Mouse (Mus musculus): ENCODE results near the gene Plekhm3.

Gene Plekhm3

DNA sequence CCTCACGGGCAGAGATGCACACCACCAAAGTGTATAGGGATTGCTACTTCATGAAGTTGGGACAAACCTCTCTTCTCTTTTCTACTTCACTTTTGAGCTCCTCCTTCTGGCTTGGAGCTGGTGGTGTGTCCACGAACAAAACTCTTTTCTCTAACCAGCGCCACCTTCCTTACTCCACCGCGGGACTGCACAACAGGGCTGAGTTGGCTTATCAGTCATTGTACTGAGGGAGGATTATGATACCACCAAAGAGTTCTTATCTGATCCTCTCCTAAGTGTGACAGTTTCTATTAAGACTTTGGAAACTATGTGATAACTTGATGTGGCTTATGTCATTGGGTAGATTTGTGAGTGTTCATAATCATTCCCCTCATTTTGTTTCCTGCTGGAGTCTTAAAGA, 129.2 kb downstream of the Plekhm3 start:
- no peak for DNase-seq (ENCODE audit: low spot score in 2 of 2)

DNA sequence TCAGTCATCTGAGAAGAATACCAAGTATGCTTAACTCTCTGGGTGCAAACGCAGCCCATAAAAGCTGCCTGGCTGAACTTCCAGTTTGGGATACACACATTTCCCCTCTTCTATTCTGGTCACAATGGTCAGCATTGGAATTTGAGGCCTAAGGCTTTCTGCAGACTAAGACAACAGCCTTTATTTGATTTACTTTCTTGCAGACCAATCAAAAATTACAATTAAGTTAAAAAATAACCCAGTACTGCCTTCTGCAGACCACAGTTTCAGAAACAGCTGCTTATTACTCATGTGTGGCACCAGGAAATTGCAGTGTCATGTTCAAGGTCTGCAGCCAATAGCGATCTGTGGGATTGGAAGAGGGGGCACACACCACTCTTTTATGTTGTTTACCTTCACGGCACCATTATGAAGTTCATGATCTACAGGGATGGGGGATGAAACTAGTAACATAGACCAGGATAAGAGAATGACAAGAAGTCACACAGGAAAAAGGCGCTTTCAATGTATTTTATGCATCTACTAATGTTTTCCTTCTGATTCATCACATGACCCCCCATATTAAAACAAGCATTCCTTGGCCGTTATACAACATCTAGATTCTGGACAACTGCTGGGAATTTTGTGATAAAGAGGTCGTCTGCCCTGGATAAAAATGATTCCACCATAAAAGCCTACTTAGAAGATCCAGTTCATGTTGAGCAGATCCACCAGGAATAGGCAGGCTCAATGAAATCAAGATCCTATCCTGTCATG, 130.1 kb downstream of the Plekhm3 start:
- DNase-seq (ENCODE audit: low spot score in 2 of 2), result no peak

DNA sequence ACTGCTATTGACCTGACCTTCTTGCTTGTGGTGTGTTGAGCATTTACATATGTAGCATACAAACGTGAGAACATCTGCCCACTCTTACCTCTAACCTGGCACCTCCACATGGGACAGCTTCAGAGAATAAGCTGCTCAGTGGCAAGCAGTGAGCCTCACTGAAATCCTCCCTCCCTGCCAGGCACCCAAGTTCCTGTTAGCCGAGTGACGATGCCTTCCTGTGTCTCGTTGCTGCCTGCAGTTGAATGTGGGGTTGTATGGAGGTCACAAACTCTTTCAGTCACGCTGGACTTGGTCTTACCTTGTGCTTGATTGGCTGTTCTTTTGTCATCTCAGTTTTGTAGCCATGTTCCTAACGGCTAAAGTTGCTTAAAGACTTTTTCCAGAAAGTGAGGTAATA, 133.1 kb downstream of the Plekhm3 start:
- DNase-seq (ENCODE audit: low spot score in 2 of 2), result no peak

DNA sequence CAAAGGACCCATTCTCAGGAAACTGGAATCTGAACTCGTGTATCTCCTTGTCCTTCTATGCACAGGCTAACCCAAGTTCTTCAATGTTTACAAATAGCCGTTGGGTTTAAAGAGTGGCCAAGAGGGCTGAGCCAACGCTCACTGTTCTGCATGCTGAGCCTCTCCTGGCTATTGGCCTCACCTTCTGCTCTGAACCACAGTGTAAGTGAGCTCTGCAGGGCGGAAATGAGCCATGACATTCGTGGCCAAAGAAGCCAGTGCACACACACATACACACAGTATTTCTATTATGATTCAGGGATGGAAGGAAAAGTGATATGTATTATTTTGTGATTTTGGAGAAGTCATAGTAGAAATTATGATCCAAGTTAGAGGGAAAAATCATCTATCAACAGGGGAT, 138.9 kb downstream of the Plekhm3 start:
- DNase-seq (ENCODE audit: low spot score in 2 of 2), result no peak

DNA sequence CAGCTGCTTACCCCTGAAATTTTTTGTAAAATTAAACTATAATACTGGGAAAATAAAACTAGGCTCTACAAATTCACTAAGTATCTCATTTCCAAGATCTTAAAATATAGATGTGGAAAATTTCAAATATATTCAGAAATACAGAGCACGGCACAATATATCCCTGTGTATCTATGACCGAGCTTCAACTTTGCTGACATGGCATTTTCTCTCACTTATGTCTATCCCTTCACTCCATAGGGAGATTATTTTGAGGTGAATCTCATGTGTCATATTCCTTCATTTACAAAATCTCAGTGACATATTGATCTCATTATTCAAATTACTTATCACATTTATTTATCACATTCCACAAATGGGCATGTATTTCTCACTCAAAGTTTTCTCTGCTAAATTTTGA, 143.4 kb downstream of the Plekhm3 start:
- no peak for DNase-seq (ENCODE audit: low spot score in 2 of 2)

DNA sequence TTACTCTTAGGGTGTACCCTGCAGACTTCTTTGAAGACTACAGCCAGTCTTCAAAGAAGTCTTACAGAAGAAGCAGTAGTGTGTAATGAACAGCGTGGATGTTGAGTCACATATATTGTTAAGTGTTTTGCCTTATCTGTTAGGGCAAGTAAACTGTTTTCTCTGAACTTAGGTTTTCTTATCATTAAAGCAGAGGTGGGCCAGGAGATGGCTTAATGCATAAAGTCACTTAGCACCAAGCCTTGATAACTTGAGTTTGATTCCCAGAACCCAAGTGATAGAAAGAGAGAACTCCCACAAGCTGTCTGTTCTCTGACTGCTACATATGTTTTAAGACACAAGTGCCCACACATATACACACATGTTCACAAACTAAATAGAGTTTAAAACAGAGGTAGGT, 144.7 kb downstream of the Plekhm3 start:
- DNase-seq (ENCODE audit: low spot score in 2 of 2), result no peak

GRCm38 (mm10) chr1:64809085-64809484, 147.5 kb downstream of the Plekhm3 start:
- no peak for DNase-seq (ENCODE audit: low spot score in 2 of 2)

DNA sequence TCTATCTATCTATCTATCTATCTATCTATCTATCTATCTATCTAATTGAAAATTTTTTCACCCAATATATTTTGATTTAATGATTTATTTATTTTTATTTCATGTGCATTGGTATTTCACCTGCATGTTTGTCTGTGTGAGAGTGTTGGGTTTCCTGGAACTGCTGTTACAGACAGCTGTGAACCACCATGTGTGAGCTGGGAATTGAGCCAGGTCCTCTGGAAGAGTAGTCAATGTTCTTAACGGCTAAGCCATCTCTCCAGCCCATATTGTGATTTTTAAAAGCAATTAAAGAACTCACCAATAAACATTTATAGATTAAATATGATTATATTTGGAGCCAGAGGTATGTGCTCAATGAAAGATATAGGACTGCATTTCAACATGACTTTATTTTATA, 148.9 kb downstream of the Plekhm3 start:
- no peak for DNase-seq (ENCODE audit: low spot score in 2 of 2)

GRCm38 (mm10) chr1:64805217-64805616, 151.4 kb downstream of the Plekhm3 start:
- no peak for DNase-seq (ENCODE audit: low spot score in 2 of 2)

DNA sequence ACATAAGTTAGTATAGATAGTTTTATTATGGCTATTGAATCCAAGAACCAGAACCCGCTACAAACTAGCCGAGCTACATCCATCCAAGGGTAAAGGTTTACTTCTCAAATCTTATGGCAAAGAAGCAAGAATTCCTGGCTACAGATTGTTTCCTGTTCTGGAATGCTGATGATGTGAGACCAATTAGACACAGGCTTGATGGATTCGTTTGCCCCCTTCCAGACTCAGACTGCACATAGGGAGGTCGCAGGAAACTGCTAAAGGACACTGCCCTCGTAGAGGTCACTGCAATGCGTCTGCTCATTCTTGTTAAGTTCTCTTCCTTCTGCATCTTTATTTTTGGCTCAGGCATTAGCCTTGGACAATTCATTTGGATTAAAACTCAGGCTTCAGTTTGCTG, 154.0 kb downstream of the Plekhm3 start:
- DNase-seq (ENCODE audit: low spot score in 2 of 2), result no peak

DNA sequence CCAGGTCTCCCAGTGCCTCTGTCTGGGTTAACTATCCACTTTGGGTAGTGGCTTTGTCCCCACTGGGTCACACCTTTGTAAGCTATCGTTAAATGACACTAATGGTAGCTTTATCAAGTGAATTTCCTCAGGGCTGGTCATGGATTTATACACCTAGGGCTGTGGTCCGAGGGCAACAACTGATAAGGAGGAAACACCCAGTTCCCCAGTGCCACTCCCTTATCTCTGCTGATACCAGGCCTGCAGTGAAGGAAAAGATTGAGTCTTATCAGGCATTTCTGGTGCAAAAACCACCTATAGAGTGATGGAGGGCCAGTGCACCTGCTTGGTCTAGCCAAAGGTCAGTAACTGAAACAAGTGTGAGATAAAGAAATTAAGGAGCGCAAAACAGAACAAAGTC, 159.0 kb downstream of the Plekhm3 start:
- no peak for DNase-seq (ENCODE audit: low spot score in 2 of 2)

DNA sequence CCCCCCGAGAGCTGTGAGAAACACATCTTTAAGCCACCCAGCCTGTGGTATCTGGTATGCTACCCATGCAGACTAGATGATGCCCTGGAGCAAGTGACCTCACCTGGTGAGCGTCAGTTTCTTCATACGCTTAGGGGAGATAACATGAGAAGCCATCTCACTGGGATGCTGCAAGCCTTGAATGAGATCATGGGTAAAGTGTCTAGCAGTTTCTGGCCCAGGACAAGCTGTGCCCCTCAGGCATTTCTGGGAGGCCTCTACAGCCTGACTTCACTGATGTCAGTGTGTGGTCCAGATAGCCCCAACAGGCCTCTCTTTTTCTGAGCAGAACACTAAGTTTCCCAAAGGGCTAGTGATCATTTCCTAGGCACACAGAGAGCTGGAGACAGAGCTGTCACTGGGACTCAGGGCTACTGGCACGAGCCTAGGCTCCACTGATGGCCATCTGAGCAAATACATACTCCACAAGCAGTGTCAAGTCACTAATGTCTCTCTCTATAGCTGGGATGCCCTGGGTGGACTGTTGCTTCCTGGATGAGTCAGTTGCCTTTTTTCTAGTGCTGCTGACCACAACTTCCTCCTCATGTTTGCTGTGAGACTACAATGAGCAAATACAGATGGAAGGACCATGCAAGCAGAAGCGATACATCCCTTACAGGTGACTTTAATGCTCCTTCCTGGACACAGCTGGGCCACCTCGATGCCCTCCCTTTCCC, 159.6 kb downstream of the Plekhm3 start:
- DNase-seq (ENCODE audit: low spot score in 2 of 2), result no peak

DNA sequence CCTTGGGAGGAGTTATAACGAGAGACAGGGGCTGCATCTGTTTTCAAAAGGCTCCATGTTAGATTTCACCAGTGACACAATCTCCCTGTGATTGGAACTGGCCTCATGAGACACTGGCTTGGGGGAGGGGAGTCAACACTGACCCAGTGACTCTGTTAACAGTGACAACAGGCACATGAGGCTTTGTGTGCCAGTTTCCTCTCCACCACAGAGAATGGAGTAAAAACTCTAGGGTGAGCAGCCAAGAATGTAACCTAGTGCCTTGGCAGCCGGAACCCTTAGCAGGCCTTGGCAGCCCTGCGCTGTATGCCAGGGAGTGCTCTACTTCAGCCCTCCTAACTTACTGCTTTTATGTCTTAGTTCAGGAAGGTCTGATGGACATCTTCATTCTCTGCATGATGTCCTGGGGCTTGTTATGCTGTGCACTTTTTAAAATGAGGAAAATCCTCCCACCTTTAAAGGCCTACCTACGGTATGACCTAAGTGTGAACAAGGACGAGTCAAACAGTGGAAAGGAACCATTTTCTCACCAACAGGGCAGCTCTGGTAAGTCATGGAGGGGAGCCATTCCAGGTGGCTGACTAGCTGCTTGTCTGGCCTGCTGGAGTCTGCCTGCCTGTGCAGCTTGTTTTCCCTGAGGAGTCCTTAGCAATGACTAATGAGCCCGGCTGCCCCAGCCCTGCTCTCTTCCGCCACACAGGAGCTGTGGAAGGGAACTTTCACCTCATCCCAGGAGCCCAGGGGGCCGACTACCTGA, 161.2 kb downstream of the Plekhm3 start:
- DNase-seq (ENCODE audit: low spot score in 2 of 2), result no peak

DNA sequence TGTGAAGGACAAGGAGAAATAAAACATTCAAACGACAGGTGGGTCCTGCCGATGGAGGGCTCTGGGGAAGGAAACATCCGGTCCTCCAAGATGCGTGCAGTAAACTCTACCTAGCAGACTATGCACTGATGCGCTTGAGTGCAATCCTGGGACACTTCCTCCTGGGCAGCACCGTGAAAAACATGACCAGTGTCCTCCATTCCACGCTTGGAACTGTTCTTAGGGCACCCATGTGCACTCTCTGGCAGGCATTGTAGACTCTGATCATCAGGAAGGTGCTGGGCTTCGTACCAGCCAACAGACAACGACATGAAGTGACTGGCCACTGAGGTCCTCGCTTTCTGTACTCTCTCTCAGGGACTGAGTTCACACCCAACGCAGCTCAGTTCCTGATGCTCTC, 162.5 kb downstream of the Plekhm3 start:
- no peak for DNase-seq (ENCODE audit: low spot score in 2 of 2)

- DNase-seq (ENCODE audit: low spot score in 2 of 2), result no peak
These were observed 163.4 kb downstream of the Plekhm3 start for GRCm38 (mm10) chr1:64793234-64793530.

DNA sequence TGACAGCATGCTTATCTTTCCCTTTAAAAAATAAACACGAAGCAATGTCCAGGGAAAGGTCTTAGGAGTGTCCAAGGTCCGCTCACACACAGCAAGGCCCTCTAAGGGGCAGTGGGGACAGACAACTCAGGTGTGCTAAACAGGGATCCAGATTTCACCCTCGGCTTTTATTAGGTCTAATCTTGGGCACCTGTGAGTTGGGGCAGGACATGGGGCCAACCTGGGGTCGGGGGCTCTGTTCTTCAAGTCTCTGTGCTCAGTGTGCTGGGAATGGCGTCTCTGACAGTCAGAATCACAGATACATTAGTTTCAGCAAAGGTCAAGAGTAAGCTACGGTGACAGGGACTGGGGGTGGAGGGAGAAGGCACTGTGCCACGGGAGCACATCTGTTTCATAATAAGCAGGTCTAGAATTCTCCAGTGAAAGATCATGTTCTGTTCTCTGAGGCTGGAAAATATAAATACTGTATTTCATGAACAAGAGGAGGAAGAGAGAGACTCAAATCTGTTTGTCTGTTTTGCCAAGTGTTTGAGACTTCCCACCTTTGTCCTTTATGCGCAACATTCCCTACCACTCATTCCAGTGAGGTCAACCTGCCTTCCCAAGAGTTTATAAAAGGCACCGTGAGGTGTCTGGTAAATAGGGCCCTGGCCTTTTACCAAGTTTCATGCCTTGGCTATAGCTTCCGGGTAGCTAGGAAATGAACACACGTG, 163.9 kb downstream of the Plekhm3 start:
- DNase-seq (ENCODE audit: low spot score in 2 of 2), result no peak

- peak; percentile 56 to 69 for DNase-seq (ENCODE audit: low spot score in 2 of 2)
These were observed 164.8 kb downstream of the Plekhm3 start for GRCm38 (mm10) chr1:64791826-64792225.

DNA sequence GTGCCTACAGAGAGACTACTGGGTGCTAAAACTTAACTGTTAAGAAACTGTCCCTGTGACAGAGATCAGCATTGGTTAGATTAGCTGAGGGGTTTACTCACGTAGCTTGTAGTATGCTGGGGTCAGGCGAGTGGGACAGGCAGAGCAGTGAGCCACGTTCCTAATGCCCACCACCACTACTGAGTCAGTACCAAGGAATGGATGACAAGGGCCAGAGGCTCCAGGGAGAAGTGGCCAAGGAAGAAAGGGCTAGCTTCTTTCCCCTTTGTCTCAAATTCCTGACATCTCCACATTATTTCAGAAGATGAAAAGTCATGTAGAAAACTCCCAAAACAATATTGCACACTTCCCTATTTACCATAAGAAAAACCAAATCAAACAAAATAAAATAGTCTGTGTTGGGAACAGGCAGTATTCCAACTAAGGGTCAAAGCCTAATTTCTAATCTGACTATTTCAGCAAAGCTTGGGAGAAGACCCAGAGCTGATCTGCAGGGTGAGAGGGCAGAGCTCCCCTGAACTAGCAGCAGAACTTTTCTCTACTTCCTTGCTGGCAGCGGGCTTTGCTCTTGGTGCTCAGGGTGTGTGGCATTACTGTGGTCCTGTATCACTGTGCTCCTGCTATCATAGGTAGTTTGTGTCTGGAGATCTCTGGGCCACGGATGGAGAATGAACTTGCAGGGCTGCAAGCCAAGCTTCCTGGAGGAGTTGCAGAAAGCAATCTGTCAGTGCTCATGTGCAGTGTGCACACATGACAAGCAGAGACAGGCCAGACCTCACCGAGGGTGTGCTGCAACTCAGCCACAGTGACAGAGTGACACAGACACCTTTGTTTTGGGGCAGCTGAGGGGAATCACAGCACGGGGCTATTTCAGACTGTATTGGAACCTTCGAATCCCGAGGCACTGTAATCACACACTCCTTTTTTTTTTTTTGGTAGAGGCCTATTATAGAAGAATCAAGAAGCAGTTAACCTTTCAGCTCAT, 165.5 kb downstream of the Plekhm3 start:
- DNase-seq (ENCODE audit: low spot score in 2 of 2), result no peak

GRCm38 (mm10) chr1:64787701-64788515, 168.7 kb downstream of the Plekhm3 start:
- no peak for DNase-seq (ENCODE audit: low spot score in 2 of 2)

- no peak for DNase-seq (ENCODE audit: low spot score in 2 of 2)
These were observed 176.8 kb downstream of the Plekhm3 start for GRCm38 (mm10) chr1:64779863-64780262.
